Mouse (Mus musculus) liver, adult 2 months (tissue): ENCODE data around the gene Tmie. TPM values are rescaled to one million over a fixed set of nuclear protein-coding genes. Genes with fewer than 3 reads are reported as not detected.

ENCODE experiments used
- DNase-seq: peaks from one replicate; pipeline ENCODE4 v3.0.0-alpha.2; 2011; ENCODE audit warnings: low read depth, low spot score; ENCODE audit errors: extremely low read depth
- H3K27ac ChIP-seq: fragments of 200-500 bp; replicated peaks from 2 replicates; pipeline ENCODE4 v1.5.1; 2012; ENCODE audit warnings: low read depth, mild to moderate bottlenecking, control low read depth, inconsistent platforms, low read length; ENCODE audit not compliant: insufficient read depth
- H3K27me3 ChIP-seq: fragments of 200-500 bp; 2 replicates; pipeline ENCODE4 v1.6.1; 2012; ENCODE audit warnings: mild to moderate bottlenecking, moderate library complexity, low read length, inconsistent platforms; ENCODE audit not compliant: control insufficient read depth, insufficient read depth
- H3K36me3 ChIP-seq: fragments of 200-500 bp; 2 replicates; pipeline ENCODE4 v1.6.1; 2012; ENCODE audit warnings: low read length, inconsistent platforms; ENCODE audit not compliant: control insufficient read depth, insufficient read depth
- H3K4me1 ChIP-seq: fragments of 200-500 bp; 2 replicates; pipeline ENCODE4 v1.6.1; 2011; ENCODE audit warnings: low read length; ENCODE audit not compliant: control insufficient read depth, insufficient read depth
- H3K4me3 ChIP-seq: fragments of 200-500 bp; 2 replicates; pipeline ENCODE4 v1.5.1; 2011; ENCODE audit warnings: low read depth, mild to moderate bottlenecking, control low read depth, low read length, moderate library complexity; ENCODE audit not compliant: insufficient read depth
- H3K79me2 ChIP-seq: fragments of 200-500 bp; 2 replicates; pipeline ENCODE4 v1.6.1; 2012; ENCODE audit warnings: inconsistent platforms, mild to moderate bottlenecking, low read length, moderate library complexity; ENCODE audit not compliant: control insufficient read depth, insufficient read depth
- H3K9ac ChIP-seq: fragments of 200-500 bp; 2 replicates; pipeline ENCODE4 v1.6.1; 2012; ENCODE audit warnings: low read depth, mild to moderate bottlenecking, control low read depth, inconsistent platforms, low read length
- CTCF ChIP-seq: fragments of 200-500 bp; IDR thresholded peaks from 2 replicates; pipeline ENCODE4 v1.5.1; 2011; ENCODE audit warnings: low read depth, low read length, control low read depth
- POLR2A ChIP-seq: fragments of 200-500 bp; IDR thresholded peaks from 2 replicates; pipeline ENCODE4 v1.6.1; 2011; ENCODE audit warnings: low read length, control low read depth; ENCODE audit not compliant: insufficient read depth; ENCODE audit errors: extremely low read depth
- WGBS: fragments of 180-500 bp; shearing (Covaris S2); methylation state at CpG from one replicate; pipeline ENCODE4 v1.1.7; 2018; 5-methylcytosine and 5-hydroxymethylcytosine counted together
- polyA plus RNA-seq: library from polyadenylated mRNA; depleted of rRNA; stranded (reverse); fragments of >200 nt; gene quantifications from 2 replicates; pipeline ENCODE4 v1.2.3, GENCODE M21; 2012
- total RNA-seq: library from RNA; depleted of rRNA; stranded (reverse); fragments of >200 nt; gene quantifications from 2 replicates; pipeline ENCODE4 v1.2.3, GENCODE M21; 2014

Gene Tmie
- total and polyA plus RNA-seq, 2 experiments = 5.5 to 13.1 TPM

- H3K4me1 ChIP-seq = peaks cover 4% of the 10 kb centered on the region
- no peak for DNase-seq
- H3K79me2 ChIP-seq = no peaks in the 10 kb centered on the region
- 89% methylated on average over 10 of the region's 10 CpGs for WGBS
- no peak within 1 kb of the TSS for H3K27ac ChIP-seq
- H3K27me3 ChIP-seq = no peaks in the 10 kb centered on the region
- no peak within 1 kb of the TSS for H3K4me3 ChIP-seq
- no peaks in the 10 kb centered on the region for H3K36me3 ChIP-seq
- TF ChIP-seq CTCF (no peak), POLR2A (no peak)
- H3K9ac ChIP-seq = no peak within 1 kb of the TSS
These were observed 35.7 kb downstream of the Tmie start, which contains the start of gene Prss46 for GRCm38 (mm10) chr9:110844206-110844605. TSS of gene Prss46 (plus strand) at chr9:110844506.

- no peaks in the 10 kb centered on the region for H3K36me3 ChIP-seq
- peak; percentile 86 for DNase-seq
- H3K79me2 ChIP-seq = no peaks in the 10 kb centered on the region
- 7% methylated on average over 2 of the region's 2 CpGs for WGBS
- no peak overlapping the region for H3K4me3 ChIP-seq
- no peak overlapping the region for H3K9ac ChIP-seq
- no peaks in the 10 kb centered on the region for H3K27me3 ChIP-seq
- H3K4me1 ChIP-seq = peaks cover 4% of the 10 kb centered on the region
- peak overlapping the region; percentile 15; the same call in 1 of the 2 replicates for H3K27ac ChIP-seq
- TF ChIP-seq POLR2A = no peak
- TF ChIP-seq CTCF = no peak
These were observed 38.5 kb downstream of the Tmie start for GRCm38 (mm10) chr9:110841438-110841837.

- no peak overlapping the region for H3K9ac ChIP-seq
- H3K4me3 ChIP-seq = no peak overlapping the region
- peaks cover 4% of the 10 kb centered on the region for H3K4me1 ChIP-seq
- H3K36me3 ChIP-seq = no peaks in the 10 kb centered on the region
- no peak for TF ChIP-seq CTCF
- no peak for TF ChIP-seq POLR2A
- 87% methylated on average over 6 of the region's 6 CpGs for WGBS
- no peak for DNase-seq
- no peak overlapping the region for H3K27ac ChIP-seq
- no peaks in the 10 kb centered on the region for H3K27me3 ChIP-seq
- H3K79me2 ChIP-seq = no peaks in the 10 kb centered on the region
These were observed 39.0 kb downstream of the Tmie start for GRCm38 (mm10) chr9:110840905-110841304.

- 88% methylated on average over 2 of the region's 2 CpGs for WGBS
These were observed 43.8 kb downstream of the Tmie start for GRCm38 (mm10) chr9:110836112-110836511.

GRCm38 (mm10) chr9:110834961-110835360, 45.0 kb downstream of the Tmie start:
- no peaks in the 10 kb centered on the region for H3K27me3 ChIP-seq
- H3K79me2 ChIP-seq = no peaks in the 10 kb centered on the region
- 49% methylated on average over 10 of the region's 10 CpGs for WGBS
- no peaks in the 10 kb centered on the region for H3K4me1 ChIP-seq
- no peaks in the 10 kb centered on the region for H3K36me3 ChIP-seq
- H3K4me3 ChIP-seq = no peak overlapping the region
- H3K27ac ChIP-seq = no peak overlapping the region
- H3K9ac ChIP-seq = no peak overlapping the region
- TF ChIP-seq POLR2A (no peak), CTCF (no peak)
- DNase-seq = no peak

More at GRCm38 (mm10) chr9:110836112-110836511, 43.8 kb downstream of the Tmie start:
- TF ChIP-seq POLR2A (no peak), CTCF (no peak)
- H3K9ac ChIP-seq = no peak overlapping the region
- H3K27me3 ChIP-seq = no peaks in the 10 kb centered on the region
- no peak for DNase-seq
- peaks cover under 1% of the 10 kb centered on the region; the same call in 1 of the 2 replicates for H3K4me1 ChIP-seq
- H3K79me2 ChIP-seq = no peaks in the 10 kb centered on the region
- H3K27ac ChIP-seq = no peak overlapping the region
- H3K36me3 ChIP-seq = no peaks in the 10 kb centered on the region
- no peak overlapping the region for H3K4me3 ChIP-seq

GRCm38 (mm10) chr9:110834411-110834810, 45.5 kb downstream of the Tmie start, which contains the start of gene Prss45:
TSS of gene Prss45 (plus strand) at chr9:110834588.
- DNase-seq = no peak
- no peaks in the 10 kb centered on the region for H3K27me3 ChIP-seq
- no peak for TF ChIP-seq CTCF
- no peak for TF ChIP-seq POLR2A
- H3K4me1 ChIP-seq = no peaks in the 10 kb centered on the region
- no peaks in the 10 kb centered on the region for H3K79me2 ChIP-seq
- no peak within 1 kb of the TSS for H3K9ac ChIP-seq
- 83% methylated on average over 19 of the region's 19 CpGs for WGBS
- no peaks in the 10 kb centered on the region for H3K36me3 ChIP-seq
- H3K27ac ChIP-seq = no peak within 1 kb of the TSS
- no peak within 1 kb of the TSS for H3K4me3 ChIP-seq
